Mouse (Mus musculus): ENCODE measurements around the gene Nr2c1. TPM values are rescaled to one million over a fixed set of nuclear protein-coding genes. Genes with fewer than 3 reads are reported as not detected.

Gene Nr2c1
- total and polyA plus RNA-seq, 3 experiments: 1.1 to 12.6 (median 5.1) TPM

- ATAC-seq (ENCODE audit: extremely low read depth, insufficient number of reproducible peaks, low FRiP score, poor library complexity, severe bottlenecking) (no peak), DNase-seq (ENCODE audit: low spot score) (no peak)
Observed at GRCm38 (mm10) chr10:94211725-94212124, 63.9 kb downstream of the Nr2c1 start.

GRCm38 (mm10) chr10:94225026-94225750 lies 77.4 kb downstream of the Nr2c1 start:
- Histone ChIP-seq H3K4me3 (ENCODE audit: low read depth, low read length) (no peak overlapping the region), H3K4me1 (ENCODE audit: insufficient read depth, low read depth, low read length) (no peaks in the 10 kb centered on the region), H3K36me3 (replicated peaks) (peaks cover 13% of the 10 kb centered on the region), H3K9me3 (replicated peaks) (no peaks in the 10 kb centered on the region), H3K27me3 (ENCODE audit: insufficient read depth, low read length) (no peaks in the 10 kb centered on the region; the same call in 1 of the 2 replicates)
- TF ChIP-seq CTCF (IDR thresholded peaks at IDR 0.05; ENCODE audit: low read depth, low read length): no peak
- no peak for TF ChIP-seq GATA1 (IDR thresholded peaks at IDR 0.05; ENCODE audit: borderline replicate concordance, low read length)
- TF ChIP-seq POLR2AphosphoS5 (IDR thresholded peaks at IDR 0.05; ENCODE audit: insufficient replicate concordance, low read depth, low read length): no peak
- TF ChIP-seq TAL1 (conservative IDR thresholded peaks at IDR 0.05; ENCODE audit: low read depth, low read length): no peak
- TF ChIP-seq GATA2 (IDR thresholded peaks at IDR 0.05; ENCODE audit: borderline replicate concordance, low read depth, low read length): no peak
- DNase-seq (ENCODE audit: low spot score) (no peak), ATAC-seq (ENCODE audit: extremely low read depth, insufficient number of reproducible peaks, low FRiP score, poor library complexity, severe bottlenecking) (no peak)

More at GRCm38 (mm10) chr10:94211725-94212124, 63.9 kb downstream of the Nr2c1 start:
- no peaks in the 10 kb centered on the region for H3K27me3 ChIP-seq (ENCODE audit: insufficient read depth, low read length)
- TF ChIP-seq GATA2 (IDR thresholded peaks at IDR 0.05; ENCODE audit: borderline replicate concordance, low read depth, low read length) (no peak), CTCF (IDR thresholded peaks at IDR 0.05; ENCODE audit: low read depth, low read length) (no peak), TAL1 (conservative IDR thresholded peaks at IDR 0.05; ENCODE audit: low read depth, low read length) (no peak), POLR2AphosphoS5 (IDR thresholded peaks at IDR 0.05; ENCODE audit: insufficient replicate concordance, low read depth, low read length) (no peak), GATA1 (IDR thresholded peaks at IDR 0.05; ENCODE audit: borderline replicate concordance, low read length) (no peak)
- H3K9me3 ChIP-seq (replicated peaks): no peaks in the 10 kb centered on the region
- peaks cover 75% of the 10 kb centered on the region for H3K36me3 ChIP-seq (replicated peaks)
- no peaks in the 10 kb centered on the region for H3K4me1 ChIP-seq (ENCODE audit: insufficient read depth, low read depth, low read length)
- H3K4me3 ChIP-seq (ENCODE audit: low read depth, low read length): no peak overlapping the region

GRCm38 (mm10) chr10:94230172-94230981 lies 82.6 kb downstream of the Nr2c1 start:
- TF ChIP-seq GATA2 (IDR thresholded peaks at IDR 0.05; ENCODE audit: borderline replicate concordance, low read depth, low read length) (no peak), GATA1 (IDR thresholded peaks at IDR 0.05; ENCODE audit: borderline replicate concordance, low read length) (no peak), POLR2AphosphoS5 (IDR thresholded peaks at IDR 0.05; ENCODE audit: insufficient replicate concordance, low read depth, low read length) (no peak), TAL1 (conservative IDR thresholded peaks at IDR 0.05; ENCODE audit: low read depth, low read length) (no peak), CTCF (IDR thresholded peaks at IDR 0.05; ENCODE audit: low read depth, low read length) (no peak)
- Histone ChIP-seq H3K36me3 (replicated peaks) (no peaks in the 10 kb centered on the region), H3K27me3 (ENCODE audit: insufficient read depth, low read length) (peaks cover 16% of the 10 kb centered on the region), H3K4me3 (ENCODE audit: low read depth, low read length) (no peak overlapping the region), H3K4me1 (ENCODE audit: insufficient read depth, low read depth, low read length) (0 out of 2 replicates have a peak, but pooled peaks cover 2% of the 10 kb centered on the region), H3K9me3 (replicated peaks) (no peaks in the 10 kb centered on the region)
- DNase-seq (ENCODE audit: low spot score) (no peak), ATAC-seq (ENCODE audit: extremely low read depth, insufficient number of reproducible peaks, low FRiP score, poor library complexity, severe bottlenecking) (no peak)

- H3K27me3 ChIP-seq (ENCODE audit: insufficient read depth, low read length): peaks cover 16% of the 10 kb centered on the region
- ATAC-seq (ENCODE audit: extremely low read depth, insufficient number of reproducible peaks, low FRiP score, poor library complexity, severe bottlenecking) (no peak), DNase-seq (ENCODE audit: low spot score) (no peak)
- H3K4me1 ChIP-seq (ENCODE audit: insufficient read depth, low read depth, low read length): 0 out of 2 replicates have a peak, but pooled peaks cover 2% of the 10 kb centered on the region
- TF ChIP-seq GATA1 (IDR thresholded peaks at IDR 0.05; ENCODE audit: borderline replicate concordance, low read length) (no peak), CTCF (IDR thresholded peaks at IDR 0.05; ENCODE audit: low read depth, low read length) (no peak), GATA2 (IDR thresholded peaks at IDR 0.05; ENCODE audit: borderline replicate concordance, low read depth, low read length) (no peak), TAL1 (conservative IDR thresholded peaks at IDR 0.05; ENCODE audit: low read depth, low read length) (no peak)
- no peak overlapping the region for H3K4me3 ChIP-seq (ENCODE audit: low read depth, low read length)
- H3K36me3 ChIP-seq (replicated peaks): no peaks in the 10 kb centered on the region
- no peaks in the 10 kb centered on the region for H3K9me3 ChIP-seq (replicated peaks)
Observed at GRCm38 (mm10) chr10:94231025-94231424, 83.2 kb downstream of the Nr2c1 start.

- ATAC-seq (ENCODE audit: extremely low read depth, insufficient number of reproducible peaks, low FRiP score, poor library complexity, severe bottlenecking) (no peak), DNase-seq (ENCODE audit: low spot score) (no peak)
- H3K36me3 ChIP-seq (replicated peaks): no peaks in the 10 kb centered on the region
- 0 out of 2 replicates have a peak, but pooled peaks cover 2% of the 10 kb centered on the region for H3K4me1 ChIP-seq (ENCODE audit: insufficient read depth, low read depth, low read length)
- no peak for TF ChIP-seq POLR2AphosphoS5 (IDR thresholded peaks at IDR 0.05; ENCODE audit: insufficient replicate concordance, low read depth, low read length)
- no peak for TF ChIP-seq GATA2 (IDR thresholded peaks at IDR 0.05; ENCODE audit: borderline replicate concordance, low read depth, low read length)
- no peak for TF ChIP-seq CTCF (IDR thresholded peaks at IDR 0.05; ENCODE audit: low read depth, low read length)
- TF ChIP-seq TAL1 (conservative IDR thresholded peaks at IDR 0.05; ENCODE audit: low read depth, low read length): no peak
- no peak for TF ChIP-seq GATA1 (IDR thresholded peaks at IDR 0.05; ENCODE audit: borderline replicate concordance, low read length)
- H3K4me3 ChIP-seq (ENCODE audit: low read depth, low read length): no peak overlapping the region
- H3K27me3 ChIP-seq (ENCODE audit: insufficient read depth, low read length): peaks cover 16% of the 10 kb centered on the region
- no peaks in the 10 kb centered on the region for H3K9me3 ChIP-seq (replicated peaks)
Observed at GRCm38 (mm10) chr10:94235200-94235599, 87.4 kb downstream of the Nr2c1 start.

- no peak for ATAC-seq (ENCODE audit: extremely low read depth, insufficient number of reproducible peaks, low FRiP score, poor library complexity, severe bottlenecking)
- H3K4me1 ChIP-seq (ENCODE audit: insufficient read depth, low read depth, low read length): no peaks in the 10 kb centered on the region
- H3K4me3 ChIP-seq (ENCODE audit: low read depth, low read length): no peak overlapping the region
- TF ChIP-seq TAL1 (conservative IDR thresholded peaks at IDR 0.05; ENCODE audit: low read depth, low read length): no peak
- no peak for TF ChIP-seq CTCF (IDR thresholded peaks at IDR 0.05; ENCODE audit: low read depth, low read length)
- no peak for TF ChIP-seq GATA1 (IDR thresholded peaks at IDR 0.05; ENCODE audit: borderline replicate concordance, low read length)
- TF ChIP-seq GATA2 (IDR thresholded peaks at IDR 0.05; ENCODE audit: borderline replicate concordance, low read depth, low read length): no peak
- TF ChIP-seq POLR2AphosphoS5 (IDR thresholded peaks at IDR 0.05; ENCODE audit: insufficient replicate concordance, low read depth, low read length): no peak
- no peaks in the 10 kb centered on the region for H3K36me3 ChIP-seq (replicated peaks)
- peaks cover 7% of the 10 kb centered on the region for H3K27me3 ChIP-seq (ENCODE audit: insufficient read depth, low read length)
- no peak for DNase-seq (ENCODE audit: low spot score)
- no peaks in the 10 kb centered on the region for H3K9me3 ChIP-seq (replicated peaks)
Observed at GRCm38 (mm10) chr10:94241346-94241745, 93.5 kb downstream of the Nr2c1 start.

Other genes with a start within 250 kb of the Nr2c1 start
- gene Vezt, start 112.2 kb upstream of the Nr2c1 start, total RNA-seq (2014; fragmentation: Nextera tagmentation): 30.6 and 35.7 TPM in 2 replicates
- gene Vezt, start 112.2 kb upstream of the Nr2c1 start, total RNA-seq (2017): 13.2 and 13.4 TPM in 2 replicates
- 2.9 and 3.5 TPM in 2 replicates for gene Vezt, start 112.2 kb upstream of the Nr2c1 start, polyA plus RNA-seq (2012)
- 28.3 and 34.5 TPM in 2 replicates for gene Fgd6, start 112.0 kb upstream of the Nr2c1 start, total RNA-seq (2014; fragmentation: Nextera tagmentation)
- 7.4 and 7.5 TPM in 2 replicates for gene Fgd6, start 112.0 kb upstream of the Nr2c1 start, total RNA-seq (2017)
- 1.1 and 1.4 TPM in 2 replicates for gene Fgd6, start 112.0 kb upstream of the Nr2c1 start, polyA plus RNA-seq (2012)
- 152 and 233 TPM in 2 replicates for gene Ndufa12, start 50.7 kb downstream of the Nr2c1 start, total RNA-seq (2014; fragmentation: Nextera tagmentation)
- 269 and 271 TPM in 2 replicates for gene Ndufa12, start 50.7 kb downstream of the Nr2c1 start, total RNA-seq (2017)
- 892 and 1,002 TPM in 2 replicates for gene Ndufa12, start 50.7 kb downstream of the Nr2c1 start, polyA plus RNA-seq (2012)
- not detected in 2 replicates for gene Gm4792, start 150.7 kb downstream of the Nr2c1 start, total RNA-seq (2014; fragmentation: Nextera tagmentation)
- not detected in 2 replicates for gene Gm4792, start 150.7 kb downstream of the Nr2c1 start, total RNA-seq (2017)
- not detected in 2 replicates for gene Gm4792, start 150.7 kb downstream of the Nr2c1 start, polyA plus RNA-seq (2012)
- 15.6 and 16.7 TPM in 2 replicates for gene Tmcc3, start 163.9 kb downstream of the Nr2c1 start, total RNA-seq (2014; fragmentation: Nextera tagmentation)
- 7.6 and 8.1 TPM in 2 replicates for gene Tmcc3, start 163.9 kb downstream of the Nr2c1 start, total RNA-seq (2017)
- gene Tmcc3, start 163.9 kb downstream of the Nr2c1 start, polyA plus RNA-seq (2012): 3.3 and 3.5 TPM in 2 replicates

Data from G1E (cell line).